Comparison of ENCODE assay signal across 10 mouse cellular contexts in the genomic region with DNA sequence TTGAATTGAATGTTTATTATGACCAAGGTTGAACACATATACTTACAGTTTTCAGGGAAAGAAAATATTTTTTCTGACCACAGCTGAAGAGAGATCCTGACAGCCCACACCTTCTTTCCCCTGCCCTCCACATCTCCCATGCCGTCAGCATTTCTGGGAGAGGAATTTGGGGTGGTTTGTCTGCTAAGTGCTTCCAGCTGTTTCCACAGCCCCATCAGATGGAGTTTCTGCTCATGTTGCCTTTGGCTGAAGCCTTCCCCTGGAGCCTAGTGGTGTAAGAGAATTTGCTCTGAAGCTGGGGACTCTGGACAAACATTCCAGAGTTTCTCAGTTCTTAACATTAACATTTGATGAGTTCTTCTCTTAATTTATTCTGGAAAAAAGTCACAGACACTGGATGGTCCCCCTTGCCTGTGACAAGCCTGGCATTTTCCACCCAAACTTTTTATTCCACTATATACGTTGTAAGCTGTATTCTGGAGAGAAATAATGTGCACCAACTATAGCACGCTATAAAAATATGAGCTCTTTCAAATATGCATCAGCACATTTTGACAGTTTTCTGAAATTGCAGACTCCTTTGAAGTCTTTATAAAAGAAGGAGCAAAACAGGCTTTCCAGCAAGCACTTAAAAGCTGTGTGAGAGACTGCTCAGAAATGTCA.
DNase-seq lines count a peak whose midpoint lies in the region; ATAC-seq and TF ChIP-seq lines count a peak whose summit lies in the region.
"Had no signal": no experiment of that assay in that cellular context is flagged by ENCODE, and none has a peak within 500 bp of the region (broad histone marks: within the 10 kb centered on the region; RNA-seq: fewer than 3 reads in every experiment).

No protein-coding gene starts in this region.

- no peak for ATAC-seq in hindbrain, postnatal 0 days
- ATAC-seq in hindbrain, embryonic 14.5 days (ENCODE audit: low FRiP score): no peak
- ATAC-seq in limb, embryonic 11.5 days (ENCODE audit: insufficient number of reproducible peaks, low FRiP score, low TSS enrichment, low read depth): peak; percentile 67; the same call in 1 of the 2 replicates
- no peak for ATAC-seq in liver, embryonic 12.5 days
- ATAC-seq: midbrain, embryonic 15.5 days had no signal

- WGBS in hindbrain, postnatal 0 days: 68% methylated on average over 3 of the region's 3 CpGs
- 69% methylated on average over 3 of the region's 3 CpGs for WGBS in hindbrain, embryonic 14.5 days
- 43% methylated on average over 3 of the region's 3 CpGs for WGBS in limb, embryonic 11.5 days
- WGBS in liver, embryonic 12.5 days (ENCODE audit: insufficient replicate concordance): 66% methylated on average over 3 of the region's 3 CpGs

- no peaks in the 10 kb centered on the region for H3K4me1 ChIP-seq in hindbrain, postnatal 0 days (ENCODE audit: insufficient read depth, low read length)
- H3K4me1 ChIP-seq in hindbrain, embryonic 14.5 days (replicated peaks; ENCODE audit: control insufficient read depth, insufficient read depth, low read length): no peaks in the 10 kb centered on the region
- H3K4me1 ChIP-seq in limb, embryonic 11.5 days (ENCODE audit: control insufficient read depth, insufficient read depth, low read length): peaks cover 3% of the 10 kb centered on the region; the same call in 1 of the 2 replicates
- H3K4me1 ChIP-seq in liver, embryonic 12.5 days: no peaks in the 10 kb centered on the region
- H3K4me1 ChIP-seq: hindbrain, embryonic 15.5 days; midbrain, embryonic 15.5 days had no signal

- intact Hi-C loops in left cerebral cortex, postnatal 36 days (cut with DNase I): no loop called here

- no peaks in the 10 kb centered on the region for H3K36me3 ChIP-seq in hindbrain, postnatal 0 days (ENCODE audit: insufficient read depth, low read length)
- H3K36me3 ChIP-seq in hindbrain, embryonic 14.5 days (replicated peaks; ENCODE audit: control insufficient read depth, insufficient read depth): no peaks in the 10 kb centered on the region
- H3K36me3 ChIP-seq in limb, embryonic 11.5 days (ENCODE audit: control insufficient read depth, insufficient read depth, low read length): no peaks in the 10 kb centered on the region
- no peaks in the 10 kb centered on the region for H3K36me3 ChIP-seq in liver, embryonic 12.5 days
- H3K36me3 ChIP-seq: hindbrain, embryonic 15.5 days; midbrain, embryonic 15.5 days had no signal

- H3K27me3 ChIP-seq in hindbrain, postnatal 0 days (ENCODE audit: insufficient read depth, low read length): no peaks in the 10 kb centered on the region
- no peaks in the 10 kb centered on the region for H3K27me3 ChIP-seq in hindbrain, embryonic 14.5 days (ENCODE audit: control insufficient read depth, insufficient read depth, low read length)
- H3K27me3 ChIP-seq in limb, embryonic 11.5 days (ENCODE audit: control insufficient read depth, insufficient read depth, low read length): no peaks in the 10 kb centered on the region
- H3K27me3 ChIP-seq in liver, embryonic 12.5 days (replicated peaks): no peaks in the 10 kb centered on the region
- H3K27me3 ChIP-seq: hindbrain, embryonic 15.5 days; midbrain, embryonic 15.5 days had no signal

- peak; percentile 6 for DNase-seq in hindbrain, postnatal 0 days (ENCODE audit: low spot score)
- DNase-seq in hindbrain, embryonic 14.5 days (ENCODE audit: low spot score): no peak
- peak; percentile 62 for DNase-seq in adipocyte (ENCODE audit: low spot score)
- peak; percentile 89 for DNase-seq in fibroblast of lung, adult 2 months (ENCODE audit: low read depth)
- peak; percentile 61 for DNase-seq in limb, embryonic 11.5 days (ENCODE audit: low spot score)
- no peak for DNase-seq in MN1 (ENCODE audit: low spot score)
- no peak for DNase-seq in left cerebral cortex, postnatal 36 days (ENCODE audit: low spot score in 2 of 2)

- no peak overlapping the region for H3K9ac ChIP-seq in hindbrain, postnatal 0 days (replicated peaks; ENCODE audit: low read length)
- H3K9ac ChIP-seq in hindbrain, embryonic 14.5 days: no peak overlapping the region
- H3K9ac ChIP-seq in limb, embryonic 11.5 days (ENCODE audit: low read length): no peak overlapping the region
- no peak overlapping the region for H3K9ac ChIP-seq in liver, embryonic 12.5 days
- H3K9ac ChIP-seq: hindbrain, embryonic 15.5 days; midbrain, embryonic 15.5 days had no signal

- no peak overlapping the region for H3K4me3 ChIP-seq in hindbrain, postnatal 0 days (ENCODE audit: low read length)
- no peak overlapping the region for H3K4me3 ChIP-seq in hindbrain, embryonic 14.5 days (replicated peaks; ENCODE audit: low read length)
- no peak overlapping the region for H3K4me3 ChIP-seq in limb, embryonic 11.5 days (ENCODE audit: low read depth, low read length)
- H3K4me3 ChIP-seq in liver, embryonic 12.5 days: no peak overlapping the region
- H3K4me3 ChIP-seq: hindbrain, embryonic 15.5 days; midbrain, embryonic 15.5 days had no signal

- no peak overlapping the region for H3K4me2 ChIP-seq in hindbrain, postnatal 0 days (ENCODE audit: low read depth, low read length)
- H3K4me2 ChIP-seq in hindbrain, embryonic 14.5 days (replicated peaks): no peak overlapping the region
- no peak overlapping the region for H3K4me2 ChIP-seq in limb, embryonic 11.5 days (ENCODE audit: low read depth, severe bottlenecking)
- H3K4me2 ChIP-seq in liver, embryonic 12.5 days: no peak overlapping the region
- H3K4me2 ChIP-seq: hindbrain, embryonic 15.5 days; midbrain, embryonic 15.5 days had no signal

- H3K27ac ChIP-seq in hindbrain, postnatal 0 days: no peak overlapping the region
- no peak overlapping the region for H3K27ac ChIP-seq in hindbrain, embryonic 14.5 days
- no peak overlapping the region for H3K27ac ChIP-seq in limb, embryonic 11.5 days (replicated peaks; ENCODE audit: low read depth, low read length)
- no peak overlapping the region for H3K27ac ChIP-seq in liver, embryonic 12.5 days
- H3K27ac ChIP-seq: hindbrain, embryonic 15.5 days; midbrain, embryonic 15.5 days had no signal

- no peak for TF ChIP-seq CTCF in hindbrain, postnatal 0 days (IDR thresholded peaks at IDR 0.05; ENCODE audit: low read depth)

- H3K9me3 ChIP-seq in hindbrain, postnatal 0 days (ENCODE audit: low read length): no peaks in the 10 kb centered on the region
- H3K9me3 ChIP-seq in hindbrain, embryonic 14.5 days (ENCODE audit: control insufficient read depth, low read length): no peaks in the 10 kb centered on the region
- H3K9me3 ChIP-seq in limb, embryonic 11.5 days (ENCODE audit: control insufficient read depth, low read length): no peaks in the 10 kb centered on the region
- H3K9me3 ChIP-seq in liver, embryonic 12.5 days (replicated peaks): no peaks in the 10 kb centered on the region
- H3K9me3 ChIP-seq: hindbrain, embryonic 15.5 days; midbrain, embryonic 15.5 days had no signal

Comparison
In these comparisons a context has a peak if more than half of its experiments do, and no peak if none do; other contexts are left out.
1. DNase-seq: peak in hindbrain, postnatal 0 days (single experiment), adipocyte (single experiment), fibroblast of lung, adult 2 months (single experiment) and limb, embryonic 11.5 days (single experiment); none in hindbrain, embryonic 14.5 days (single experiment), MN1 (single experiment) and left cerebral cortex, postnatal 36 days (0 of 2).